Mouse (Mus musculus): ENCODE measurements around the gene Prl2c3. TPM values are rescaled to one million over a fixed set of nuclear protein-coding genes. Genes with fewer than 3 reads are reported as not detected.
"Not testable (repeated sequence)": the region's sequence is repeated elsewhere in the genome, so short reads cannot be mapped to it uniquely, and the experiment has no call there.

Prl2c3 gene
- polyA plus RNA-seq (2015; fragmentation: Nextera tagmentation; extraction: Ambion mirVana) = not detected in 2 replicates

DNA sequence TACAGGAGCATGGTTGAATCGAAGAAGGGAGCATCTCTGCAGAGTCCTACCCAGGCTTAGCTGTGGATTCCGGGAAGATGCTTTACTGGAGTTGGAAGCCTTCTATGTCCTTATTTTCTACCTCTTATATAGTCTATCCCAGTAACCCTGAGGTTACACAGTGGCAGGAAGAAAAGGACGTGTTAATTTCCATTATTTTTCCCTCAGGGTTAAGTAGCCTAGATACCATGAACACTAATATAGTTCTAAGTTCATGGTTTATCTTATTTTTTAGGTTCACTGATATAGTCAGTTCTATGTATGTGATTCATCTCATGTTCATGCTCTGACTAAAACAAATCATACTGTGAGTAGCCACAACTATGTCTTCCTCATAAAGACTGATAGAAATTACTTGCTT, at the start of gene Prl2c3:
Prl2c3 (minus strand) TSS at position 101 of the 400 bp plus-strand sequence.
- 66% methylated on average over 3 of the region's 3 CpGs for WGBS
- H3K4me2 ChIP-seq, H3K9me3 ChIP-seq: not testable (repeated sequence)

DNA sequence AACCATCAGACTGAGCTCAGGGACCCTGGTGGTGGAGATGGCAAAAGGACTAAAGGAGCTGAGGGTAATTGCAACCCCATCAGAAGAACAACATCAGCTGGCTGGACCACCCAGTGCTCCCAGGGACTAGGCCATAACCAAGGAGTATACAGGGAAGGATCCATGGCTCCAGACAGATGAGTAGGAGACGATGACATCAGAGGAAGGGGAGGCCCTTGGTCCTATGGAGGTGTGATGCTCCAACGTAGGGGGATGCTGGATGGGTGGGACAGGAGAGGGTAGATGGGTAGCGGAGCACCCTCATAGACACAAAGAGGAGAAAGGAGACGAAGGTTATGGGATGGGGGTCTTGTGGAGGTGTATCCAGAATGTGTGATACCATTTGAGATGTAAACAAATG, 48.4 kb upstream of the Prl2c3 start:
- H3K4me3 ChIP-seq; H3K27me3 ChIP-seq (replicated peaks); H3K36me3 ChIP-seq (replicated peaks); H3K4me1 ChIP-seq; H3K4me2 ChIP-seq; ATAC-seq (replicated peaks); H3K9ac ChIP-seq; H3K27ac ChIP-seq: not testable (repeated sequence)
- peaks cover 35% of the 10 kb centered on the region for H3K9me3 ChIP-seq
- WGBS = 75% methylated on average over 4 of the region's 4 CpGs

More for the DNA sequence above, at the start of gene Prl2c3:
- not testable (repeated sequence) for H3K9ac ChIP-seq; ATAC-seq (replicated peaks); H3K4me1 ChIP-seq; H3K27me3 ChIP-seq (replicated peaks); H3K27ac ChIP-seq; H3K4me3 ChIP-seq; H3K36me3 ChIP-seq (replicated peaks)

DNA sequence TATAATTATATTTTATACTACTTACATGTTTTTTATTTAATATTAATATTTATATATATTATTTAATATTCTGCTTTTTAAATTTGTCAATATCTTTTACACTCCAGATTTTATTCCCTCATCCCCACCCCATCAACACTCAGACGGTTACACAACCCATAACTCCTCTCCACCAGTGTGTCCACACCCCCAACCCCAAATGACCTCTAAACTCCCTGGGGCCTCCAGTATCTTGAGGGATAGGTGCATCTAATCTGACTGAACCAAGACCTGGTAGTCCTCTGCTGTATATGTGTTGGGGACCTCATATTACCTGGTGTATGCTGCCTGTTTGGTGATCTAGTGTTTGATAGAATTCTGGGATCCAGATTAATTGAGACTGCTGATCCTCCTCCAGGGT, 44.8 kb upstream of the Prl2c3 start:
- WGBS = 90% methylated on average over 1 of the region's 1 CpGs
- ATAC-seq (replicated peaks); H3K36me3 ChIP-seq (replicated peaks); H3K4me1 ChIP-seq; H3K27ac ChIP-seq; H3K4me2 ChIP-seq; H3K9ac ChIP-seq; H3K4me3 ChIP-seq; H3K27me3 ChIP-seq (replicated peaks): not testable (repeated sequence)
- H3K9me3 ChIP-seq = peaks cover 40% of the 10 kb centered on the region

DNA sequence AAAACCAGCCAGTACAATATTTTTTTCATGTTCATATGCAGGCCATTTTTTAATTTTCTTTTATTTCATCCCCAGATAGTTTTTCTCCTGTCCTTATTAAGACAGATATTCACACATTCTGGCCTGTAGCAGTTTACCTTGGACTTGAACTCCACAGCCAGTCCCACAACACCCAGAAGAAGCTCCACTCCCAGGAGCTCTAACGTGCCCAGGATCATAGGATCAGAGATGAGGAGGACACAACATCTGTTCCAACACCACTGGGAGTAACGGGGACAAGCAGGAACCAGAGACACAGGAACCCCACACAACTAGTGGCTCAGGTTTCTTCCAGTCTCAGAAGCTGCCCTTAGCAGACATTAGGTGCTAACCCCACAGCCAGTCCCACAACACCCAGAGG, 37.7 kb upstream of the Prl2c3 start:
- H3K27me3 ChIP-seq (replicated peaks); H3K36me3 ChIP-seq (replicated peaks); H3K4me3 ChIP-seq; ATAC-seq (replicated peaks); H3K9ac ChIP-seq; H3K4me2 ChIP-seq; H3K27ac ChIP-seq; H3K4me1 ChIP-seq: not testable (repeated sequence)
- peaks cover 43% of the 10 kb centered on the region for H3K9me3 ChIP-seq
- 67% methylated on average over 2 of the region's 2 CpGs for WGBS

DNA sequence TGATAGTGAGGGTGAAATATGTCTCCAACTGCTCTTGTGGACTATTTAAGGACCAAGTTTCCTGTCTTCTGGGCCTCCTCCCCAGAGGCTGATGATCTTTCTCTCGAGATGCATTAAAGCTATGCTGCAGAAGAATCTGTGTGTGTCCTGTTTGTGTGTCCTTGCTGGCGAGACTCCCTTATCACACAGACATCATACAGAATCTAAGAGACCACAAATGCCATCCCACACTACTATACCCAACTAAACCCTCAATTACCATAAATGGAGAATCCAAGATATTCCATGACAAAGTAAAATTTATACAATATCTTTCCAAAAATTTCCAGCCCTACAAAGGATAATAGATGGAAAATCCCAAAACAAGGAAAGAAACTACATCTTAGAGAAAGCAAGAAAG, 31.9 kb upstream of the Prl2c3 start:
- WGBS = 77% methylated on average over 2 of the region's 2 CpGs
- ATAC-seq (replicated peaks) = no peak
- H3K9me3 ChIP-seq = peaks cover 47% of the 10 kb centered on the region
- no peak overlapping the region for H3K4me2 ChIP-seq
- no peaks in the 10 kb centered on the region for H3K36me3 ChIP-seq (replicated peaks)
- no peak overlapping the region for H3K9ac ChIP-seq
- H3K4me1 ChIP-seq = no peaks in the 10 kb centered on the region
- H3K4me3 ChIP-seq = no peak overlapping the region
- no peak overlapping the region for H3K27ac ChIP-seq
- no peaks in the 10 kb centered on the region for H3K27me3 ChIP-seq (replicated peaks)

DNA sequence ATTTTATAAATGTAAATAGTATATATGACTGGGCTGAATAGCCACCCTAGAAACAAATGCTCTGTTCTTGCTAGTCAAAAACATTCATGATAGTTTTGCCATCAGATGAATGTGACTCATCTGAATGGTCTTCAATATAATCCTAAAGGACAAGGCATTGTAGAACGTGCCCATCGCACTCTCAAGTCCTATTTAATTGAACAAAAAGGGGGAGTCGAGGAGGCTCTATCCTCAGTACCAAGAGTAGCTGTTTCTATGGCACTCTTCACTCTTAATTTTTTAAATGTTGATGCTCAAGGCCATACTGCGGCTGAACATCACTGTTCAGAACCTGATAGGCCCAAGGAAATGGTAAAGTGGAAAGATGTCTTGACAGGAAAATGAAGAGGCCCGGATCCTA, 29.2 kb upstream of the Prl2c3 start:
- H3K4me1 ChIP-seq = no peaks in the 10 kb centered on the region
- WGBS = 81% methylated on average over 5 of the region's 5 CpGs
- H3K36me3 ChIP-seq (replicated peaks) = no peaks in the 10 kb centered on the region
- no peak overlapping the region for H3K9ac ChIP-seq
- H3K4me3 ChIP-seq = no peak overlapping the region
- H3K27ac ChIP-seq = no peak overlapping the region
- ATAC-seq (replicated peaks) = no peak
- H3K27me3 ChIP-seq (replicated peaks) = no peaks in the 10 kb centered on the region
- H3K4me2 ChIP-seq = no peak overlapping the region
- H3K9me3 ChIP-seq = peaks cover 51% of the 10 kb centered on the region

DNA sequence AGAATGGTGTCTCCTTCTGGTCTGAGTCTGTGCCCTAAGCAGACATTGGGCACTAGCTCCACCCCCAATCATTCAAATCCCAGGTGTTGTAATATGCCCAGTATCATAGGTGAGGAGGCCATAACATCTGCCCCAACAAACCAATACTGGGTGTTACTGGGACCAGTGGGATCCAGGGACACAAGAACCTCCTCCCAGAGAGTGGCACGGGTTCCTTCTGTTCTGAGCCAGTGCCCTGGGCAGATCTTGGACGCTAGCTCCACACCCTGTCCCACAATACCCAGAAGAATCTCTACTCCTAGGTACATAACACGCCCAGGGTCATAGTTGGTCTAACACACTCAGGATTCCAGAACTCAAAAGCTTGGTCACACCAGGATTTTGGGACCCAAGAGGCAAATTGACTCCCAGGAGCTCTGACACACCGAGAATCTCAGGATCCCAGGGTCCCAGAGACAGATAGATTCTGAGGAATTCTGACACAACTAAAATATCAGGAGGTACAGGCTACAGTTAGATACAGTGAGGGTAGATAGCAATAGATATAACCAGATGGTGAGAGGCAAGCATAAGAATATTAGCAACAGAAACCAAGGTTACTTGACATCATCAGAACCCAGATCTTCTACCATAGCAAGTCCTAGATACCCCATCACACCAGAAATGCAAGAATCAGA, 24.8 kb upstream of the Prl2c3 start:
- not testable (repeated sequence) for H3K36me3 ChIP-seq (replicated peaks); H3K9ac ChIP-seq; H3K4me3 ChIP-seq; ATAC-seq (replicated peaks); H3K4me2 ChIP-seq; H3K4me1 ChIP-seq; H3K27me3 ChIP-seq (replicated peaks); H3K27ac ChIP-seq
- WGBS = 74% methylated on average over 4 of the region's 4 CpGs
- H3K9me3 ChIP-seq = peaks cover 32% of the 10 kb centered on the region

DNA sequence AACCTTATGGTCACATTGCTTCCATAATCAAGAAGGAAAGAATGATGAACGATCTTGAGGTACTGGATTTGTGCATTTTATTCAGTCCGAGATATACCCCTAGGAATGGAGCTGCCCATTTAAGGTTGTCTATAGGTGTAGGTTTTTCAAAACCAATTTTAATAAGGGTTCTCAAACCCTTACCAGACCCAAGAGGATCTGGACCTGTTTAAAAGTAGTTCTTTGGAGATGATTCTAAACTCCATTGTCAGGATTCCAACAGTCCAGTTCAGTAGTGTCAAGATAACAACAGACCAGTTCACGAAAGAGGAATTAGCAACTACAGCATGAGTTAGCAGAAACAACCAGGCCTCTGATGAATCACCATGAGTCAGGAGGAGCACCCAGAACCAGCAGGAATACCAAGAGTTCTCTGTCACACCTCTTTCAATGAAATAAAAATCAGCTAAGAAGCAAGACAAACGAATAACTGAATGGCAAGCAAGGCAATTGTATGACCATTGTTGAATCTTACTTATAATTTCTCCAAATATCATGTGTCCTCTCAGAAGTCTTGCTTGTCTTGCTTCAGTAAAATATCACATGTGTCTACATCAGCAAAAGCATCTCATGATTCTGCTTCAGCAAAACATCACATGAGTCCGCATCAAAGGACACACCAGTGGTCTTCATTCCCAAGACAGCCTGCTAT, 14.0 kb upstream of the Prl2c3 start:
- H3K4me2 ChIP-seq; H3K27ac ChIP-seq; ATAC-seq (replicated peaks); H3K4me1 ChIP-seq; H3K36me3 ChIP-seq (replicated peaks); H3K4me3 ChIP-seq; H3K27me3 ChIP-seq (replicated peaks); H3K9ac ChIP-seq: not testable (repeated sequence)
- 83% methylated on average over 5 of the region's 5 CpGs for WGBS
- peaks cover 26% of the 10 kb centered on the region for H3K9me3 ChIP-seq

DNA sequence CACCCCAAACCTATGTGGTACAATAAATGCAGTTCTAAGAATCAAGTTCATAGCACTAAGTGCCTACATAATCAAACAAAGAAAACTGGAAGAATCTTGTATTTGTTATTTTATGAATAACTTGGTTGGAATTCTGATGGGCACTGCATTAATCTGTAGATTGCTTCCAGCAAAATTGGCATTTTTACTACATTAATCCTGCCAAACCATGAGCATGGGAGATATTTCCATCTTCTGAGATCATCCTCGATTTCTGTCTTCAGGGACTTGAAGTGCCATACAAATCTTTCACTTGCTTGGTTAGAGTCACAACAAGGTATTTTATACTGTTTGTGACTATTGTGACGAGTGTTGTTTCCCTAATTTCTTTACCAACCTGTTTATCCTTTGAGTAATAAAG, 9.7 kb upstream of the Prl2c3 start:
- Histone ChIP-seq H3K4me2 (no peak overlapping the region), H3K9ac (no peak overlapping the region), H3K27me3 (replicated peaks) (no peaks in the 10 kb centered on the region), H3K4me3 (no peak overlapping the region), H3K27ac (no peak overlapping the region), H3K36me3 (replicated peaks) (no peaks in the 10 kb centered on the region), H3K4me1 (no peaks in the 10 kb centered on the region), H3K9me3 (peaks cover 16% of the 10 kb centered on the region; the same call in 1 of the 2 replicates)
- no peak for ATAC-seq (replicated peaks)
- WGBS = 53% methylated on average over 2 of the region's 2 CpGs

DNA sequence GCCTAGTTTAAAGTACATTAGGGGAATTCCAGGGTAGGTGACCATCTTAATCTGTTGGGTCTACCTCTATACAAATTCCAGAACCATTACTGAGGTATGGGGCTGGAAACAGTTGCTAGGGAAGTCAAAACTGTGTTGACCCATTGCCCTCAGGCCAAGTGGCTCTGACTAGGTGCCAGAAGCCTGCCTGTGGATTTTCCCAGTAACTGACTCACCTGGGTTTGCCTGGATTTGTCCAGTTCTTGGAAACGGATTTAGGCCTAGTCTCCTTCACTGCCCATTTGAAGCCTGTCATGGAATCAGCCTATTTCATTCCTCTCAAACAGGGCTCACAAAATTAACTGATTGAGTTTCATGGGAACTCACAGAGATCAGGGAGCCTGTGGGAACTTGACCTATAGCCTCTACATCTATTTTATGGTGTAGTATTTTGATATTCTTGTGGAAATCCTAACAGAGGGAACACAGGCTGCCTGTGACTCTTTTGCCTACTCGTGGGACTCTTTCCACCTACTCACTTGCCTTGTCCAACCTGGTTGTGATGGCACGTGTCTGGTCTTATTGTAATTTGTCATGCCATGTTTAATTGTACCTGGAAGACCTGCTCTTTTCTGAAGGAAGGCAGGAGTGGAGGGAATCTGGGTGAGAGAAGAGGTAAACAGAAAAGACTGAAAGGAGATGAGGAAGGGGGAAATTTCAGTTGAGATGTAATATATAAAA, 9.1 kb upstream of the Prl2c3 start:
- not testable (repeated sequence) for ATAC-seq (replicated peaks); H3K27ac ChIP-seq; H3K4me2 ChIP-seq; H3K36me3 ChIP-seq (replicated peaks); H3K9ac ChIP-seq; H3K4me3 ChIP-seq; H3K27me3 ChIP-seq (replicated peaks); H3K4me1 ChIP-seq
- H3K9me3 ChIP-seq = peaks cover 16% of the 10 kb centered on the region; the same call in 1 of the 2 replicates
- WGBS = 69% methylated on average over 3 of the region's 3 CpGs

DNA sequence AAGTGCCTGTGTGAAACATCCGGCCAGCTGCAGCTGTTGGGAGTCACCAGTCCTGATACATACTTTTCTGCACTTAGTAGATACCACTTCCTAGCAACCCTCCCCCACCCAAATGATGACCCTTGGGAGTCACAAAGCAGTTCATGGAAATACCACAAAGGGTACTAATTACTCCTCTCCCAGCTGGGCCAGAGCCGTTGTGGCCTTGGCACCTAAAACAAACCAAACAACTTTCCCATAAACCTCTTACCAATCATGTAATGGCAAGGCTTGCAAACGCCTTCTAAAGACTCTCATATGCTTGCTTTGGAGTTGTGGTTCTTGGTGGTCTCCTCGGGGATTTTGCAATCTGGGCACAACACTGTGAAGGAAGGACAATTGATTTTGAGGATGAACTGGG, 6.6 kb upstream of the Prl2c3 start:
- not testable (repeated sequence) for H3K27ac ChIP-seq; H3K9ac ChIP-seq; H3K4me1 ChIP-seq; H3K36me3 ChIP-seq (replicated peaks); H3K27me3 ChIP-seq (replicated peaks); H3K4me2 ChIP-seq; H3K4me3 ChIP-seq; ATAC-seq (replicated peaks)
- peaks cover 13% of the 10 kb centered on the region for H3K9me3 ChIP-seq
- 57% methylated on average over 4 of the region's 4 CpGs for WGBS

DNA sequence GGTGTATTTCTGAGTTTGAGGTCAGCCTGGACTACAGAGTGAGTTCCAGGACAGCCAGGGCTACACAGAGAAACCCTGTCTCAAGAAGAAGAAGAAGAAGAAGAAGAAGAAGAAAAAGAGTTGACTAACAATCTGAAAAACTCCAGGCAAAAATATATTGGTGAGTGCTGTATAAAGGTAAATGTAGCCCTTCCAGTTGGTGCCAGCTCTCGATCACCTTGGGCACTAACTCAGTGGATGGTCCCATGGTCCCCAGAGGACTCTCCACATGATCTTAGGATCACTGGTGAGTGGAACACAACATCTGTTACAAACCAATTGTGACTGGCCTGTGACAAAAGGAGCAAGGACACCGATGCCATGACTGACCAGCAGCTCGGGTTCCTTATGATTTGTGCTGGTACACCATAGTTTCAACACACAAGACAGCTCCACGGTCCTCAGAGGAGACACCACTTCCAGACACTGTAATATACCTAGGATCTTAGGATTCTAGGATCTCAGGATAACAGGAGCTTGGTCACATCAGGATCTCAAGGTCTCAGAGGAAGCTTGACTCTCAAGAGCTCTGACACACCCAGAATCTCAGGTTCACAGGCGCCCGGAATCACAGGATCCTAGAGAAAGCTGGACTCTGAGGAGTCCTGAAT, 30.3 kb downstream of the Prl2c3 start:
- not testable (repeated sequence) for H3K36me3 ChIP-seq (replicated peaks); H3K27ac ChIP-seq; H3K4me1 ChIP-seq; H3K27me3 ChIP-seq (replicated peaks); H3K4me2 ChIP-seq; H3K4me3 ChIP-seq; ATAC-seq (replicated peaks); H3K9ac ChIP-seq; H3K9me3 ChIP-seq
- WGBS = 78% methylated on average over 6 of the region's 6 CpGs

Data from midbrain, embryonic 15.5 days (tissue).